Mouse (Mus musculus) neural tube, embryonic 12.5 days (tissue): ENCODE data around the gene Fgfr2. TPM values are rescaled to one million over a fixed set of nuclear protein-coding genes. Genes with fewer than 3 reads are reported as not detected.

Experiments used
- ATAC-seq: fragments of 200-750 bp; cut with Nextera tagmentation; 2 replicates; pipeline ENCODE4 v1.8.0; 2017; ENCODE audit warnings: low read depth, mild to moderate bottlenecking, moderate TSS enrichment, moderate library complexity; ENCODE audit not compliant: low FRiP score
- H3K27ac ChIP-seq: fragments of 300-500 bp; sonication (generic); 2 replicates; pipeline ENCODE4 v1.5.1; 2016
- H3K27me3 ChIP-seq: fragments of 300-500 bp; sonication (generic); replicated peaks from 2 replicates; pipeline ENCODE4 v1.6.1; 2016; ENCODE audit warnings: mild to moderate bottlenecking
- H3K36me3 ChIP-seq: fragments of 300-500 bp; sonication (generic); 2 replicates; pipeline ENCODE4 v1.6.1; 2016; ENCODE audit warnings: mild to moderate bottlenecking
- H3K4me1 ChIP-seq: fragments of 300-500 bp; sonication (generic); 2 replicates; pipeline ENCODE4 v1.6.1; 2016
- H3K4me2 ChIP-seq: fragments of 300-500 bp; sonication (generic); replicated peaks from 2 replicates; pipeline ENCODE4 v1.6.1; 2016; ENCODE audit warnings: mild to moderate bottlenecking
- H3K4me3 ChIP-seq: fragments of 300-500 bp; sonication (generic); 2 replicates; pipeline ENCODE4 v1.5.1; 2016
- H3K9ac ChIP-seq: fragments of 300-500 bp; sonication (generic); 2 replicates; pipeline ENCODE4 v1.6.1; 2016; ENCODE audit warnings: mild to moderate bottlenecking
- H3K9me3 ChIP-seq: fragments of 300-500 bp; sonication (generic); 2 replicates; pipeline ENCODE4 v1.6.1; 2016; ENCODE audit warnings: mild to moderate bottlenecking
- WGBS: fragments of 180-500 bp; shearing (Covaris S2); methylation state at CpG from one replicate; pipeline ENCODE4 v1.1.7; 2016; 5-methylcytosine and 5-hydroxymethylcytosine counted together
- polyA plus RNA-seq: library from polyadenylated mRNA; unstranded; fragments of >200 nt; fragmentation: Nextera tagmentation; extraction: Ambion mirVana; gene quantifications from 2 replicates; pipeline ENCODE4 v1.2.1, GENCODE M21; 2016

Gene Fgfr2
- polyA plus RNA-seq, 1 experiment from 2014 or later: 65.0 TPM

GRCm38 (mm10) chr7:131027557-131027956, 2095.6 kb downstream of the Fgfr2 start:
- H3K4me2 ChIP-seq: no peak overlapping the region
- no peaks in the 10 kb centered on the region for H3K27me3 ChIP-seq
- H3K9ac ChIP-seq: no peak overlapping the region
- WGBS: 83% methylated on average over 1 of the region's 1 CpGs
- no peaks in the 10 kb centered on the region for H3K9me3 ChIP-seq
- no peak overlapping the region for H3K27ac ChIP-seq
- H3K36me3 ChIP-seq: no peaks in the 10 kb centered on the region
- H3K4me3 ChIP-seq: no peak overlapping the region
- no peak for ATAC-seq
- no peaks in the 10 kb centered on the region for H3K4me1 ChIP-seq

GRCm38 (mm10) chr7:131024807-131025206, 2098.3 kb downstream of the Fgfr2 start:
- Histone ChIP-seq H3K9me3 (no peaks in the 10 kb centered on the region), H3K36me3 (no peaks in the 10 kb centered on the region), H3K4me2 (no peak overlapping the region), H3K4me3 (no peak overlapping the region), H3K27me3 (no peaks in the 10 kb centered on the region), H3K9ac (no peak overlapping the region), H3K4me1 (no peaks in the 10 kb centered on the region), H3K27ac (no peak overlapping the region)
- WGBS: 74% methylated on average over 1 of the region's 1 CpGs
- ATAC-seq: no peak

GRCm38 (mm10) chr7:131019181-131019580, 2104.0 kb downstream of the Fgfr2 start:
- Histone ChIP-seq H3K27ac (no peak overlapping the region), H3K4me2 (no peak overlapping the region), H3K36me3 (no peaks in the 10 kb centered on the region), H3K9ac (no peak overlapping the region), H3K9me3 (peaks cover 5% of the 10 kb centered on the region; the same call in 1 of the 2 replicates), H3K4me3 (no peak overlapping the region), H3K27me3 (no peaks in the 10 kb centered on the region), H3K4me1 (no peaks in the 10 kb centered on the region)
- WGBS: 90% methylated on average over 2 of the region's 2 CpGs
- ATAC-seq: no peak

GRCm38 (mm10) chr7:131011901-131012300, 2111.2 kb downstream of the Fgfr2 start:
- H3K27ac ChIP-seq: no peak overlapping the region
- no peaks in the 10 kb centered on the region for H3K4me1 ChIP-seq
- no peak overlapping the region for H3K9ac ChIP-seq
- no peak overlapping the region for H3K4me3 ChIP-seq
- H3K36me3 ChIP-seq: no peaks in the 10 kb centered on the region
- H3K9me3 ChIP-seq: peaks cover 6% of the 10 kb centered on the region; the same call in 1 of the 2 replicates
- no peaks in the 10 kb centered on the region for H3K27me3 ChIP-seq
- no peak for ATAC-seq
- no peak overlapping the region for H3K4me2 ChIP-seq
- 89% methylated on average over 1 of the region's 1 CpGs for WGBS

GRCm38 (mm10) chr7:131009178-131009577, 2114.0 kb downstream of the Fgfr2 start:
- Histone ChIP-seq H3K27ac (no peak overlapping the region), H3K4me3 (no peak overlapping the region), H3K4me1 (no peaks in the 10 kb centered on the region), H3K9me3 (peaks cover 20% of the 10 kb centered on the region), H3K9ac (no peak overlapping the region), H3K36me3 (no peaks in the 10 kb centered on the region), H3K4me2 (no peak overlapping the region), H3K27me3 (no peaks in the 10 kb centered on the region)
- 85% methylated on average over 5 of the region's 5 CpGs for WGBS
- ATAC-seq: no peak

- H3K27ac ChIP-seq: no peak overlapping the region
- H3K4me3 ChIP-seq: no peak overlapping the region
- no peaks in the 10 kb centered on the region for H3K27me3 ChIP-seq
- no peak for ATAC-seq
- H3K36me3 ChIP-seq: no peaks in the 10 kb centered on the region
- H3K4me1 ChIP-seq: no peaks in the 10 kb centered on the region
- peaks cover 20% of the 10 kb centered on the region for H3K9me3 ChIP-seq
- H3K4me2 ChIP-seq: no peak overlapping the region
- no peak overlapping the region for H3K9ac ChIP-seq
- 93% methylated on average over 2 of the region's 2 CpGs for WGBS
Measured at GRCm38 (mm10) chr7:131007221-131007620, 2115.9 kb downstream of the Fgfr2 start.

GRCm38 (mm10) chr7:131004071-131004470, 2119.1 kb downstream of the Fgfr2 start:
- H3K4me2 ChIP-seq: no peak overlapping the region
- WGBS: 93% methylated on average over 5 of the region's 5 CpGs
- no peak for ATAC-seq
- no peak overlapping the region for H3K4me3 ChIP-seq
- H3K9ac ChIP-seq: no peak overlapping the region
- H3K9me3 ChIP-seq: peaks cover 20% of the 10 kb centered on the region
- no peaks in the 10 kb centered on the region for H3K36me3 ChIP-seq
- H3K27me3 ChIP-seq: no peaks in the 10 kb centered on the region
- no peak overlapping the region for H3K27ac ChIP-seq
- no peaks in the 10 kb centered on the region for H3K4me1 ChIP-seq

- no peak for ATAC-seq
- no peak overlapping the region for H3K4me3 ChIP-seq
- WGBS: 88% methylated on average over 12 of the region's 12 CpGs
Measured at GRCm38 (mm10) chr7:131001976-131002726, 2121.0 kb downstream of the Fgfr2 start.

GRCm38 (mm10) chr7:130993907-130994306, 2129.2 kb downstream of the Fgfr2 start:
- Histone ChIP-seq H3K4me2 (no peak overlapping the region), H3K27ac (no peak overlapping the region), H3K9me3 (no peaks in the 10 kb centered on the region), H3K4me3 (no peak overlapping the region), H3K27me3 (no peaks in the 10 kb centered on the region), H3K36me3 (no peaks in the 10 kb centered on the region), H3K4me1 (no peaks in the 10 kb centered on the region), H3K9ac (no peak overlapping the region)
- no peak for ATAC-seq
- 55% methylated on average over 8 of the region's 8 CpGs for WGBS

More at GRCm38 (mm10) chr7:131001976-131002726, 2121.0 kb downstream of the Fgfr2 start:
- Histone ChIP-seq H3K4me2 (no peak overlapping the region), H3K27me3 (no peaks in the 10 kb centered on the region), H3K9me3 (peaks cover 17% of the 10 kb centered on the region), H3K9ac (no peak overlapping the region), H3K36me3 (no peaks in the 10 kb centered on the region), H3K27ac (no peak overlapping the region), H3K4me1 (no peaks in the 10 kb centered on the region)

GRCm38 (mm10) chr7:130991174-130991789, 2131.9 kb downstream of the Fgfr2 start:
- Histone ChIP-seq H3K9me3 (no peaks in the 10 kb centered on the region), H3K27ac (no peak overlapping the region), H3K36me3 (no peaks in the 10 kb centered on the region), H3K9ac (no peak overlapping the region), H3K4me2 (no peak overlapping the region), H3K4me3 (no peak overlapping the region), H3K27me3 (no peaks in the 10 kb centered on the region), H3K4me1 (no peaks in the 10 kb centered on the region)
- WGBS: 87% methylated on average over 13 of the region's 13 CpGs
- ATAC-seq: no peak

- H3K4me2 ChIP-seq: no peak overlapping the region
- WGBS: 45% methylated on average over 3 of the region's 3 CpGs
- H3K27ac ChIP-seq: no peak overlapping the region
- H3K9me3 ChIP-seq: no peaks in the 10 kb centered on the region
- no peak for ATAC-seq
- H3K27me3 ChIP-seq: no peaks in the 10 kb centered on the region
- no peak overlapping the region for H3K9ac ChIP-seq
- H3K36me3 ChIP-seq: no peaks in the 10 kb centered on the region
- no peak overlapping the region for H3K4me3 ChIP-seq
- H3K4me1 ChIP-seq: no peaks in the 10 kb centered on the region
Measured at GRCm38 (mm10) chr7:130989371-130989770, 2133.8 kb downstream of the Fgfr2 start.

GRCm38 (mm10) chr7:130988146-130988545, 2135.0 kb downstream of the Fgfr2 start:
- WGBS: 80% methylated on average over 5 of the region's 5 CpGs
- no peaks in the 10 kb centered on the region for H3K9me3 ChIP-seq
- H3K27ac ChIP-seq: no peak overlapping the region
- no peaks in the 10 kb centered on the region for H3K36me3 ChIP-seq
- no peak for ATAC-seq
- H3K4me2 ChIP-seq: no peak overlapping the region
- H3K9ac ChIP-seq: no peak overlapping the region
- H3K4me3 ChIP-seq: no peak overlapping the region
- no peaks in the 10 kb centered on the region for H3K27me3 ChIP-seq
- no peaks in the 10 kb centered on the region for H3K4me1 ChIP-seq

GRCm38 (mm10) chr7:130985716-130986115, 2137.4 kb downstream of the Fgfr2 start:
- Histone ChIP-seq H3K4me1 (no peaks in the 10 kb centered on the region), H3K27ac (no peak overlapping the region), H3K9ac (no peak overlapping the region), H3K27me3 (no peaks in the 10 kb centered on the region), H3K36me3 (no peaks in the 10 kb centered on the region), H3K4me3 (no peak overlapping the region), H3K9me3 (no peaks in the 10 kb centered on the region), H3K4me2 (no peak overlapping the region)
- ATAC-seq: no peak
- 95% methylated on average over 3 of the region's 3 CpGs for WGBS
